Comparison of ENCODE assay signal across 8 mouse cellular contexts in the genomic region with DNA sequence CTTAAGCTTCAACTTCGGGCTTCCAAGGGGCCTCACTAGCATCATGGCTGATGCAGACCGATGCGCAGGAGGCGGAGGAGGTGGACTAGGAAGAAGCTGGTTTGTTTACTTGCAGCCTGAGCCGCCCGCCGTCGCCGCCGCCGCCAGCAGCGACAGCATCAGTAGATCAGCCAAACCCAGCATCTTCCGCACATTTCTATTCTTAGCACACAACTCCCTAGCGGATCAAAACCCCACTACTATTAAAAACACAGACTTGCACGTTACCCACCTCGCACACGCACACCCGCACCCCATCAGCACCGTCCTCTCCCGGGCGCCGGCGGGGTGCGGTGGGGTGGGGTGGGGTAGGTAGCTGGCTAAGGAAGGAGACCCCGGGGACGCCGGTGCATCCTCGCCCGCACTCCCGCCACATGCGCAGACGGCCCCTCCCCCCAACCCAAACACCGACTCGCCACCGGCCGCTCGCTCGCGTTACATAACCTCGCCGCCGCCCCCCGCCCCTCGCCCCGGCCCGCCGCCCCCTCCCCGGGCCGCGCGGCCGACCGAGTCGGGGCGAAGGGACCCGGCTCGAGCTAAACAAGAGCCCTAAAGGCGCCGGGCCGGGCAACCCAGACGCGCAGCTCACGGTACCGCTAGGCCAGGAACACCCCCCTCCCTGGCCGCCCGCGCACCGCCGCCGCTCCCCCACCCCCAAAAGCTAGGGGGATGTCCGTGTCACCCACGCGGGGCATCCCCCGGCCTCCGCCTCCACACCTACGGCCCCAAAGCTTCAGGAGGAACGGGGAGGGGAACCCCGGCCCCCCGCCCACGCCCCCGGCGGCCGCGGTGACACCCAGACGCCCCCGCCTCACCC. TPM values are rescaled to one million over a fixed set of nuclear protein-coding genes. Genes with fewer than 3 reads are reported as not detected.
DNase-seq lines count a peak whose midpoint lies in the region; ATAC-seq and TF ChIP-seq lines count a peak whose summit lies in the region.

No protein-coding gene starts in this region.

- no peaks in the 10 kb centered on the region for H3K4me1 ChIP-seq in embryonic fibroblast, embryonic 13.5 days (ENCODE audit: control insufficient read depth, insufficient read depth, low read length)
- H3K4me1 ChIP-seq in heart, embryonic 10.5 days = peaks cover 6% of the 10 kb centered on the region
- peaks cover 11% of the 10 kb centered on the region for H3K4me1 ChIP-seq in kidney, embryonic 15.5 days

- no peaks in the 10 kb centered on the region for H3K27me3 ChIP-seq in heart, embryonic 10.5 days (ENCODE audit: insufficient read depth, poor library complexity, severe bottlenecking)
- no peaks in the 10 kb centered on the region for H3K27me3 ChIP-seq in kidney, embryonic 15.5 days

- peak overlapping the region; percentile 87 for H3K9ac ChIP-seq in kidney, embryonic 15.5 days

- DNase-seq in 416B (ENCODE audit: low read depth) (peak; percentile 90), liver (peak; percentile 58)
- peak; percentile 15 for DNase-seq in adrenal gland, postnatal 4 days (ENCODE audit: low spot score in 2 of 2)
- peak; percentile 85 for DNase-seq in heart, embryonic 10.5 days (ENCODE audit: low spot score)
- peak; percentile 70 to 73 for DNase-seq in spleen, postnatal 36 days (ENCODE audit: low spot score in 2 of 2)

- H3K9me3 ChIP-seq in heart, embryonic 10.5 days = no peaks in the 10 kb centered on the region
- H3K9me3 ChIP-seq in kidney, embryonic 15.5 days (replicated peaks) = no peaks in the 10 kb centered on the region

- WGBS in heart, embryonic 10.5 days = under 1% methylated on average over 62 of the region's 86 CpGs
- WGBS in kidney, embryonic 15.5 days = under 1% methylated on average over 70 of the region's 86 CpGs

- H3K4me3 ChIP-seq in embryonic fibroblast, embryonic 13.5 days (ENCODE audit: insufficient read depth, low read length) = peak overlapping the region; percentile 78
- H3K4me3 ChIP-seq in heart, embryonic 10.5 days = peak overlapping the region; percentile 98
- peak overlapping the region; percentile 90 for H3K4me3 ChIP-seq in kidney, embryonic 15.5 days (replicated peaks)

- peak; percentile 60 for ATAC-seq in kidney, embryonic 15.5 days (replicated peaks; ENCODE audit: low FRiP score)
- peak; percentile 46 for ATAC-seq in monocyte, adult 5-6 weeks (replicated peaks; ENCODE audit: insufficient number of reproducible peaks, low FRiP score, low TSS enrichment, poor library complexity, severe bottlenecking)

- no peak for TF ChIP-seq CTCF in embryonic fibroblast, embryonic 13.5 days (IDR thresholded peaks at IDR 0.05; ENCODE audit: borderline replicate concordance, insufficient read depth, low read length)

- no peak for TF ChIP-seq POLR2A in embryonic fibroblast, embryonic 13.5 days (IDR thresholded peaks at IDR 0.05; ENCODE audit: low read depth, low read length)

- H3K36me3 ChIP-seq in heart, embryonic 10.5 days = no peaks in the 10 kb centered on the region
- no peaks in the 10 kb centered on the region for H3K36me3 ChIP-seq in kidney, embryonic 15.5 days

- peak overlapping the region; percentile 95 for H3K4me2 ChIP-seq in kidney, embryonic 15.5 days

- H3K27ac ChIP-seq in embryonic fibroblast, embryonic 13.5 days (ENCODE audit: insufficient read depth, low read length) = no peak overlapping the region
- peak overlapping the region; percentile 99 for H3K27ac ChIP-seq in heart, embryonic 10.5 days
- peak overlapping the region; percentile 98 for H3K27ac ChIP-seq in kidney, embryonic 15.5 days

RNA-seq across cellular contexts. Expression of gene Akt3, which starts 0.6 kb away (rescaled TPM):
- total RNA-seq in adrenal gland, postnatal 4 days (2021) = 10 to 100 TPM; 40.8 to 41.3 TPM
- 44.7 and 50.9 TPM in 2 replicates for polyA plus RNA-seq in embryonic fibroblast, embryonic 13.5 days (2011; ENCODE audit: insufficient read length, low read depth, missing spikeins)
- 5.7 and 6.1 TPM in 2 replicates for polyA plus RNA-seq in heart, embryonic 10.5 days (2016; fragmentation: Nextera tagmentation; extraction: Ambion mirVana)
- 4.6 and 4.9 TPM in 2 replicates for polyA plus RNA-seq in kidney, embryonic 15.5 days (2015; fragmentation: Nextera tagmentation; extraction: Ambion mirVana)
- total RNA-seq in monocyte, adult 5-6 weeks (2017) = 72.0 to 92.1 TPM (median 76.6 TPM) in 3 replicates

Comparison
In these comparisons a context has a peak if more than half of its experiments do, and no peak if none do; other contexts are left out.
1. DNase-seq: peak in every context shown above with its lines; median percentile 90 in 416B; 85 in heart, embryonic 10.5 days; 72 in spleen, postnatal 36 days; 58 in liver; 15 in adrenal gland, postnatal 4 days.